ENCODE assay signal across 15 mouse cellular contexts in the genomic region with DNA sequence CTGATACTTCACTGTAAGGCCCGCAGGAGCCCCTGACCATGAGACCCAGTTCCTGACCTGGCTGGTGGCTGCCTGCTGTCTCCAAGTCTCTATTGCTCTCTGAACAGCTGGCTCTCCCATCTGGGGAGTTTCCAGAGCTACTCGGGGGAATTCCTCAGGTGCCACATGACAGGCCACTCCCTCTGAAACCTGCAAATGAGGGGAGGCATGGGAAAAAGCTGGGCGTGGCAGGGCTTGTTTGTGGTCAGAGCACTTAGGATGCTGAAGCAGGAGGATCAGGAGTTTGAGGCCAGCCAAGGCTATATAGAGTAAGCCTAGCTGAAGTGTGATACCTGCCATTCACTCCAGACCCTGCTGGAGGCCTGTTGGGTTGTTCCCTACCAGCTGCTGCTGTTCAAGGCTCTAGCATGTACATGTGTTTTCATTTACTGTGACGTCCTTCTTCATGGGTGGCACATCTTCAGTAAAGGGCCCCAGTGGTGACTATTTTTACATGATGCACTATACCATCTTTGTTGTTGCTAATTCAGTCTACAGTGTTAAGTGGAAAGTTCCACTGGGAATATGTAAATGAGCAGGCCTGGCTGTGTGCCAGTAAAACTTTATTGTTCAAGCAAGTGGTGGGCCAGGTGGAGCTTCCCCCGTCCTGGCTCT. TPM values are rescaled to one million over a fixed set of nuclear protein-coding genes. Genes with fewer than 3 reads are reported as not detected.
A peak's percentile ranks its signal among the peaks of the same experiment; 100 is the strongest.
DNase-seq lines count a peak whose midpoint lies in the region; ATAC-seq and TF ChIP-seq lines count a peak whose summit lies in the region.
"Had no signal": no experiment of that assay in that cellular context is flagged by ENCODE, and none has a peak within 500 bp of the region (broad histone marks: within the 10 kb centered on the region; RNA-seq: fewer than 3 reads in every experiment).

No protein-coding gene starts in this region.

- no peak overlapping the region for H3K4me2 ChIP-seq in forebrain, postnatal 0 days (ENCODE audit: low read depth)
- no peak overlapping the region for H3K4me2 ChIP-seq in midbrain, embryonic 14.5 days (ENCODE audit: low read length)
- no peak overlapping the region for H3K4me2 ChIP-seq in midbrain, embryonic 13.5 days (replicated peaks)
- H3K4me2 ChIP-seq in liver, embryonic 11.5 days: no peak overlapping the region

- H3K4me1 ChIP-seq in forebrain, postnatal 0 days (ENCODE audit: insufficient read depth): no peaks in the 10 kb centered on the region
- peaks cover 11% of the 10 kb centered on the region for H3K4me1 ChIP-seq in forebrain, embryonic 10.5 days
- H3K4me1 ChIP-seq in midbrain, embryonic 14.5 days (ENCODE audit: control insufficient read depth, insufficient read depth, low read length): no peaks in the 10 kb centered on the region
- H3K4me1 ChIP-seq in midbrain, embryonic 13.5 days (replicated peaks): peaks cover 8% of the 10 kb centered on the region; the same call in 1 of the 2 replicates
- no peaks in the 10 kb centered on the region for H3K4me1 ChIP-seq in liver, embryonic 11.5 days (replicated peaks; ENCODE audit: control insufficient read depth, insufficient read depth, low read length)

- peaks cover 83% of the 10 kb centered on the region for H3K36me3 ChIP-seq in forebrain, postnatal 0 days (ENCODE audit: insufficient read depth)
- peaks cover 100% of the 10 kb centered on the region for H3K36me3 ChIP-seq in forebrain, embryonic 10.5 days (replicated peaks)
- peaks cover 90% of the 10 kb centered on the region for H3K36me3 ChIP-seq in midbrain, embryonic 14.5 days (ENCODE audit: control insufficient read depth, insufficient read depth, low read length)
- H3K36me3 ChIP-seq in midbrain, embryonic 13.5 days: peaks cover 100% of the 10 kb centered on the region
- H3K36me3 ChIP-seq in splenic B cell, adult 2 months (ENCODE audit: control insufficient read depth, insufficient read depth, low read length, poor library complexity, severe bottlenecking): peaks cover 30% of the 10 kb centered on the region
- H3K36me3 ChIP-seq in liver, embryonic 11.5 days (ENCODE audit: control insufficient read depth, insufficient read depth, low read length): peaks cover 67% of the 10 kb centered on the region

- ATAC-seq in forebrain, postnatal 0 days: no peak
- no peak for ATAC-seq in midbrain, embryonic 14.5 days (ENCODE audit: low FRiP score, low TSS enrichment)
- ATAC-seq in midbrain, embryonic 13.5 days: no peak
- peak; percentile 44 for ATAC-seq in activated CD4-positive, CD25-positive, alpha-beta regulatory T cell, adult 4 months
- ATAC-seq in liver, embryonic 11.5 days (replicated peaks; ENCODE audit: low FRiP score): no peak

- H3K4me3 ChIP-seq in forebrain, postnatal 0 days (ENCODE audit: low read depth, low read length): no peak overlapping the region
- H3K4me3 ChIP-seq in forebrain, embryonic 10.5 days: no peak overlapping the region
- no peak overlapping the region for H3K4me3 ChIP-seq in midbrain, embryonic 14.5 days (replicated peaks; ENCODE audit: low read depth, low read length)
- no peak overlapping the region for H3K4me3 ChIP-seq in midbrain, embryonic 13.5 days (replicated peaks)
- no peak overlapping the region for H3K4me3 ChIP-seq in liver, embryonic 11.5 days (ENCODE audit: low read depth, low read length)
- H3K4me3 ChIP-seq: erythroblast, embryonic 14.5 days; gastrocnemius, adult 2 months had no signal

- no peaks in the 10 kb centered on the region for H3K9me3 ChIP-seq in forebrain, postnatal 0 days (ENCODE audit: low read length)
- H3K9me3 ChIP-seq in forebrain, embryonic 10.5 days: no peaks in the 10 kb centered on the region
- H3K9me3 ChIP-seq in midbrain, embryonic 14.5 days (ENCODE audit: control insufficient read depth, low read length): no peaks in the 10 kb centered on the region
- H3K9me3 ChIP-seq in midbrain, embryonic 13.5 days: no peaks in the 10 kb centered on the region
- H3K9me3 ChIP-seq in liver, embryonic 11.5 days (ENCODE audit: control insufficient read depth, low read length): no peaks in the 10 kb centered on the region

- no peak overlapping the region for H3K27ac ChIP-seq in forebrain, postnatal 0 days (ENCODE audit: low read depth, low read length)
- no peak overlapping the region for H3K27ac ChIP-seq in forebrain, embryonic 10.5 days
- H3K27ac ChIP-seq in midbrain, embryonic 14.5 days (replicated peaks; ENCODE audit: low read depth, low read length): no peak overlapping the region
- no peak overlapping the region for H3K27ac ChIP-seq in midbrain, embryonic 13.5 days
- no peak overlapping the region for H3K27ac ChIP-seq in liver, embryonic 11.5 days (ENCODE audit: low read depth, low read length)
- H3K27ac ChIP-seq: gastrocnemius, adult 2 months had no signal

- H3K9ac ChIP-seq in forebrain, postnatal 0 days: no peak overlapping the region
- no peak overlapping the region for H3K9ac ChIP-seq in midbrain, embryonic 14.5 days (replicated peaks; ENCODE audit: low read length)
- H3K9ac ChIP-seq in midbrain, embryonic 13.5 days (replicated peaks): no peak overlapping the region
- no peak overlapping the region for H3K9ac ChIP-seq in liver, embryonic 11.5 days (ENCODE audit: low read depth, low read length)

- TF ChIP-seq CTCF in forebrain, postnatal 0 days (IDR thresholded peaks at IDR 0.05; ENCODE audit: low read depth): no peak

- peak; percentile 32 for DNase-seq in forebrain, postnatal 0 days
- no peak for DNase-seq in forebrain, embryonic 10.5 days (ENCODE audit: extremely low spot score, low spot score)
- peak; percentile 35 for DNase-seq in midbrain, embryonic 14.5 days
- DNase-seq in splenic B cell, adult 2 months (ENCODE audit: low read depth, low spot score): peak; percentile 83
- DNase-seq in liver, embryonic 11.5 days (ENCODE audit: low spot score): no peak
- no peak for DNase-seq in cerebellum, postnatal 36 days
- DNase-seq: adrenal gland, postnatal 10 days; gastrocnemius, adult 2 months; right cerebral cortex, postnatal 25 days had no signal

- 55% methylated on average over 5 of the region's 5 CpGs for WGBS in forebrain, postnatal 0 days
- WGBS in forebrain, embryonic 10.5 days: 88% methylated on average over 5 of the region's 5 CpGs
- 76% methylated on average over 5 of the region's 5 CpGs for WGBS in midbrain, embryonic 14.5 days
- WGBS in midbrain, embryonic 13.5 days: 76% methylated on average over 5 of the region's 5 CpGs
- WGBS in liver, embryonic 11.5 days: 81% methylated on average over 5 of the region's 5 CpGs

- no peaks in the 10 kb centered on the region for H3K27me3 ChIP-seq in forebrain, postnatal 0 days (ENCODE audit: insufficient read depth, low read length)
- no peaks in the 10 kb centered on the region for H3K27me3 ChIP-seq in forebrain, embryonic 10.5 days (ENCODE audit: poor library complexity, severe bottlenecking)
- no peaks in the 10 kb centered on the region for H3K27me3 ChIP-seq in midbrain, embryonic 14.5 days (ENCODE audit: control insufficient read depth, insufficient read depth, low read length)
- H3K27me3 ChIP-seq in midbrain, embryonic 13.5 days: no peaks in the 10 kb centered on the region
- H3K27me3 ChIP-seq in splenic B cell, adult 2 months (ENCODE audit: control insufficient read depth, insufficient read depth, low read length, poor library complexity, severe bottlenecking): no peaks in the 10 kb centered on the region
- no peaks in the 10 kb centered on the region for H3K27me3 ChIP-seq in liver, embryonic 11.5 days (replicated peaks; ENCODE audit: control insufficient read depth, insufficient read depth, low read length)

RNA-seq across cellular contexts. Expression of a gene that starts 9.8 kb away (rescaled TPM):
- total RNA-seq in forebrain, postnatal 0 days (2014; rRNA removed): 43.9 and 46.0 TPM in 2 replicates
- 35.5 and 40.0 TPM in 2 replicates for polyA plus RNA-seq in forebrain, postnatal 0 days (2015; fragmentation: Nextera tagmentation; extraction: Ambion mirVana)
- 63.3 and 64.1 TPM in 2 replicates for polyA plus RNA-seq in forebrain, embryonic 10.5 days (2016; fragmentation: Nextera tagmentation; extraction: Ambion mirVana)
- 29.4 and 31.9 TPM in 2 replicates for polyA plus RNA-seq in midbrain, embryonic 14.5 days (2014; fragmentation: Nextera tagmentation; extraction: Ambion mirVana)
- 43.9 and 44.3 TPM in 2 replicates for polyA plus RNA-seq in midbrain, embryonic 13.5 days (2015; fragmentation: Nextera tagmentation; extraction: Ambion mirVana)
- polyA plus RNA-seq in activated CD4-positive, CD25-positive, alpha-beta regulatory T cell, adult 4 months (2017; shearing (Covaris generic)): 10 to 100 TPM; 11.7 to 18.4 TPM
- 46.7 and 47.0 TPM in 2 replicates for polyA plus RNA-seq in liver, embryonic 11.5 days (2014; fragmentation: Nextera tagmentation; extraction: Ambion mirVana)

RNA-seq across cellular contexts. Expression of a gene that starts 9.9 kb away (rescaled TPM):
- total RNA-seq in forebrain, postnatal 0 days (2014; rRNA removed): 24.1 and 36.5 TPM in 2 replicates
- 28.6 and 31.8 TPM in 2 replicates for polyA plus RNA-seq in forebrain, postnatal 0 days (2015; fragmentation: Nextera tagmentation; extraction: Ambion mirVana)
- 16.5 and 17.8 TPM in 2 replicates for polyA plus RNA-seq in forebrain, embryonic 10.5 days (2016; fragmentation: Nextera tagmentation; extraction: Ambion mirVana)
- 20.6 and 25.5 TPM in 2 replicates for polyA plus RNA-seq in midbrain, embryonic 14.5 days (2014; fragmentation: Nextera tagmentation; extraction: Ambion mirVana)
- polyA plus RNA-seq in midbrain, embryonic 13.5 days (2015; fragmentation: Nextera tagmentation; extraction: Ambion mirVana): 23.0 and 23.9 TPM in 2 replicates
- polyA plus RNA-seq in activated CD4-positive, CD25-positive, alpha-beta regulatory T cell, adult 4 months (2017; shearing (Covaris generic)): 1 to 10 TPM; 1.1 to 2.4 TPM
- 9.0 and 13.1 TPM in 2 replicates for polyA plus RNA-seq in liver, embryonic 11.5 days (2014; fragmentation: Nextera tagmentation; extraction: Ambion mirVana)

RNA-seq across cellular contexts. Expression of a gene that starts 11.7 kb away (rescaled TPM):
- 1.9 and 2.1 TPM in 2 replicates for total RNA-seq in forebrain, postnatal 0 days (2014; rRNA removed)
- polyA plus RNA-seq in forebrain, postnatal 0 days (2015; fragmentation: Nextera tagmentation; extraction: Ambion mirVana): 0.68 and 1.2 TPM in 2 replicates
- polyA plus RNA-seq in forebrain, embryonic 10.5 days (2016; fragmentation: Nextera tagmentation; extraction: Ambion mirVana): not detected in 2 replicates
- polyA plus RNA-seq in midbrain, embryonic 14.5 days (2014; fragmentation: Nextera tagmentation; extraction: Ambion mirVana): 0.32 TPM in 1 of 2 replicates, not detected in the other
- not detected in 2 replicates for polyA plus RNA-seq in midbrain, embryonic 13.5 days (2015; fragmentation: Nextera tagmentation; extraction: Ambion mirVana)
- not detected for polyA plus RNA-seq in activated CD4-positive, CD25-positive, alpha-beta regulatory T cell, adult 4 months (2017; shearing (Covaris generic))
- not detected in 2 replicates for polyA plus RNA-seq in liver, embryonic 11.5 days (2014; fragmentation: Nextera tagmentation; extraction: Ambion mirVana)
- total RNA-seq: gastrocnemius, adult 2 months; left cerebral cortex, postnatal 14 days had no signal
- polyA plus RNA-seq: C2C12; erythroblast, embryonic 14.5 days had no signal

RNA-seq across cellular contexts. Expression of a gene that starts 26.3 kb away (rescaled TPM):
- 25.9 and 36.8 TPM in 2 replicates for total RNA-seq in forebrain, postnatal 0 days (2014; rRNA removed)
- 14.0 and 20.0 TPM in 2 replicates for polyA plus RNA-seq in forebrain, postnatal 0 days (2015; fragmentation: Nextera tagmentation; extraction: Ambion mirVana)
- 0.21 and 0.24 TPM in 2 replicates for polyA plus RNA-seq in forebrain, embryonic 10.5 days (2016; fragmentation: Nextera tagmentation; extraction: Ambion mirVana)
- polyA plus RNA-seq in midbrain, embryonic 14.5 days (2014; fragmentation: Nextera tagmentation; extraction: Ambion mirVana): 0.84 and 1.3 TPM in 2 replicates
- polyA plus RNA-seq in midbrain, embryonic 13.5 days (2015; fragmentation: Nextera tagmentation; extraction: Ambion mirVana): 0.15 TPM in 1 of 2 replicates, not detected in the other
- 10 to 100 TPM in 1 of 2 experiments, 1 to 10 TPM in 1; 7.6 to 11.4 TPM for polyA plus RNA-seq in activated CD4-positive, CD25-positive, alpha-beta regulatory T cell, adult 4 months (2017; shearing (Covaris generic))
- polyA plus RNA-seq in liver, embryonic 11.5 days (2014; fragmentation: Nextera tagmentation; extraction: Ambion mirVana): 0.25 and 0.32 TPM in 2 replicates
- total RNA-seq: gastrocnemius, adult 2 months had no signal
- polyA plus RNA-seq: C2C12; hindbrain, embryonic 11.5 days had no signal

RNA-seq across cellular contexts. Expression of a gene that starts 33.5 kb away (rescaled TPM):
- 1.4 and 2.0 TPM in 2 replicates for total RNA-seq in forebrain, postnatal 0 days (2014; rRNA removed)
- polyA plus RNA-seq in forebrain, postnatal 0 days (2015; fragmentation: Nextera tagmentation; extraction: Ambion mirVana): 1.4 and 1.8 TPM in 2 replicates
- 0.37 and 0.84 TPM in 2 replicates for polyA plus RNA-seq in forebrain, embryonic 10.5 days (2016; fragmentation: Nextera tagmentation; extraction: Ambion mirVana)
- polyA plus RNA-seq in midbrain, embryonic 14.5 days (2014; fragmentation: Nextera tagmentation; extraction: Ambion mirVana): 1.4 and 1.7 TPM in 2 replicates
- 1.4 and 2.0 TPM in 2 replicates for polyA plus RNA-seq in midbrain, embryonic 13.5 days (2015; fragmentation: Nextera tagmentation; extraction: Ambion mirVana)
- polyA plus RNA-seq in activated CD4-positive, CD25-positive, alpha-beta regulatory T cell, adult 4 months (2017; shearing (Covaris generic)): under 1 TPM; 0.41 to 0.70 TPM
- polyA plus RNA-seq in liver, embryonic 11.5 days (2014; fragmentation: Nextera tagmentation; extraction: Ambion mirVana): 1.3 and 1.5 TPM in 2 replicates
- total RNA-seq: gastrocnemius, adult 2 months had no signal

Comparison
In these comparisons a context has a peak if more than half of its experiments do, and no peak if none do; other contexts are left out.
1. DNase-seq: peak in forebrain, postnatal 0 days (single experiment), midbrain, embryonic 14.5 days (single experiment) and splenic B cell, adult 2 months (single experiment); none in forebrain, embryonic 10.5 days (single experiment), liver, embryonic 11.5 days (single experiment) and cerebellum, postnatal 36 days (0 of 2).